Mouse (Mus musculus) E14TG2a.4 (cell line): Measurements from ENCODE around the gene Mad1l1.

Experiments
- CTCF ChIP-seq: conservative IDR thresholded peaks from 2 replicates; pipeline ENCODE4 v1.5.1; 2014; ENCODE audit warnings: low read length
- NANOG ChIP-seq: IDR thresholded peaks from 2 replicates; pipeline ENCODE4 v1.6.1; 2014; ENCODE audit warnings: borderline replicate concordance, low read length, mixed read lengths
- POU5F1 ChIP-seq: IDR thresholded peaks from 2 replicates; pipeline ENCODE4 v1.6.1; 2014; ENCODE audit warnings: low read length, borderline replicate concordance

DNA sequence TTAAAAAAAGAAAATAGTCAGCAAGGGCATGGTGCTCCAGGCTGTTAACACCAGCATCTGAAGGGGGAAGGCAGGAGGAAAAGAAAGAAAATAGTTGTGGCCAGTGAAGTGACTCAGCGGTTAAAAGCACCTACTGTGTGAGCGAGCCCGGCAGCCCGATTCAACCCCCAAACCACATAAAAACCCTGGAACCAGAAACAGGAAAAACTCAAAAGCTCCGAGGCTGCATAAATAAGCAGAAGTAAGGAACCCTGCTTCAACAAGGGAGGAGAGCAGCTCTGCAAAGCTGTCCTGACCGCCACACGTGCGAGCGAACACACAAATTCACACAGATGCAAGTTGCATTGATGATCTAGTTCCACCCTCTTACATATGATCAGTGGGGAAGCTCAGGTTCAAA is 28.5 kb upstream of the Mad1l1 start:
- TF ChIP-seq CTCF (no peak), NANOG (no peak), POU5F1 (no peak)
